Mouse (Mus musculus): Measurements from ENCODE around the gene Chst8.
A peak's percentile ranks its signal among the peaks of the same experiment; 100 is the strongest.

Gene Chst8

DNA sequence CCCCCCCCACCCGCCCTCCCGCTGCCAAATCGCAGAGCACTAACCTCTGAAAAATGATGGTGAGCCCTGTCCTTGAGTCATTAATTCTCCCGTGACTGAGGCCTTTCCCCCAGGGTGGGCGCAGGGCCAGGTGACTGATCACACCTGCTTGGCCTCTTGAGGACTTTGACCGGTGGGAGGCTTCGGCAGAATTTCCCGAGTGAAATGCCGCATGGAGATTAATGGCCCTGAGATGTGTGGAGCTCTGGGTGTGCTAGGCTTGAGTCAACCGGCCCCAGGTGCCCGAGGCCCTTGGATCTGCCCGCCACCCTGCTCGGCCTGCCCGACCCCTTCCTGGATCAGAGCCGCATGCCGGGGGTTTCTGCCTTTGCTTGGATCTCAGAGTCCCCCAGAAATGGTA lies 144.6 kb downstream of the Chst8 start:
- no peak for DNase-seq (ENCODE audit: extremely low spot score)

- DNase-seq (ENCODE audit: extremely low spot score) = no peak
Measured at GRCm38 (mm10) chr7:34663145-34663544, 149.4 kb downstream of the Chst8 start.

GRCm38 (mm10) chr7:34662227-34662626 lies 150.3 kb downstream of the Chst8 start:
- no peak for DNase-seq (ENCODE audit: extremely low spot score)

GRCm38 (mm10) chr7:34659386-34660085 lies 153.0 kb downstream of the Chst8 start:
- DNase-seq (ENCODE audit: extremely low spot score) = peak; percentile 19

DNA sequence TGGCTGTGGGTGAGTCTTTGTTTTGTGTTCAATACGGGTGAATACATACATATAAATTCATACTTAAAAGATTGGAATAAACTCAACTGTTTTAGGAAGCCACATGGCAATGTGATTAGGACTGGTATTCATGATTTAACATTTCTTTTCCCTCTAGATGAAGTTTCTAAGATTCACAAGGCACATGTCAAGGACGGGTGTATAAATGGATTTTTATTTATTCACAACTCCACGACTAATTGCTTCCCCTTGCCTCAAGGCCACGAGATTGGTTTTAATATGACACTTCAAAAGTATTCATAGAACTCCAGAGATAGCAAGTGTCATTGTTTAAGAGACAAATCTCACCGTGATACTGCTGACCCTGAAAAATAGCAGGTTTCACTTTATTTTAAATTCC lies 155.9 kb downstream of the Chst8 start, which contains the start of gene Kctd15:
TSS of gene Kctd15 (minus strand) at position 101 of the 400 bp plus-strand sequence.
- DNase-seq (ENCODE audit: extremely low spot score) = no peak

DNA sequence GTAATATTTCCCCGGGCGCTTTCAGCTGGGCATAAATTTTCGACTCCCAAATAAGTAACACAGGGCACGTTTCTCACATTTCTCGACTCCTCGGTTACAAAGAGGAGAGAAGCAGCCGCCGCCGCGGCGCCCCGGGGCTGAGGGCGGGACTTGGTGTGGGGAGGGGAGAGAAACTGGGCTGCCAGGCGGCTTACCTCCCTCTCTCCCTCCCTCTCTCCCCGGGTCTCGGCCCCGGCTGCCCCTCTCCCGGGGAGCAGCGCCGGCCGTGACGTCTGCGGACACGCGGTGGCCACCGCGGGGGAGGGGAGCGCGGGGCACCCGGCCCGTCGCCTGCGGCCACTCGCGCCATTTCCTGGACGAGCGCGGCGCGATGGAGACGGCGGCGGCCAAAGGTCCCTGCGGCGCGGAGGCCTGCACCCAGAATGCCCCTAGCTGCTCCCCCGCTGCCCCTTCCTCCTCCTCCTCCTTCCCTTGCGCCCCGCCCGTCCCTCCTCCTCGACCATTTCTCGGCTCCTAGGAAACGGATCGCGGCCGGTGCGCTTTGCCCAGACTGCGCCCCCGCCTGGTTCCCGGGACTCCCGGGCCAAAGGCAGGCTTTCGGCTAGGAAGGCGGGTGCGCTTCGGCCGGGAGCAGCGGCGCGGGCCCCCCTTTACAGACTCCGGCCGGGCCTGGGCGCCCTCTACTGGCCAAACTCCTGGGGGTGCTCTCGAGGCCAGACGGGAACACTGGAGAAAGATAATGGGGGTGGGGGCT lies 157.2 kb downstream of the Chst8 start:
- DNase-seq (ENCODE audit: extremely low spot score) = peak; percentile 96

- no peak for DNase-seq (ENCODE audit: extremely low spot score)
Measured at GRCm38 (mm10) chr7:34654441-34655085, 157.9 kb downstream of the Chst8 start.

GRCm38 (mm10) chr7:34653731-34654440 lies 158.6 kb downstream of the Chst8 start:
- DNase-seq (ENCODE audit: extremely low spot score) = peak; percentile 78

DNA sequence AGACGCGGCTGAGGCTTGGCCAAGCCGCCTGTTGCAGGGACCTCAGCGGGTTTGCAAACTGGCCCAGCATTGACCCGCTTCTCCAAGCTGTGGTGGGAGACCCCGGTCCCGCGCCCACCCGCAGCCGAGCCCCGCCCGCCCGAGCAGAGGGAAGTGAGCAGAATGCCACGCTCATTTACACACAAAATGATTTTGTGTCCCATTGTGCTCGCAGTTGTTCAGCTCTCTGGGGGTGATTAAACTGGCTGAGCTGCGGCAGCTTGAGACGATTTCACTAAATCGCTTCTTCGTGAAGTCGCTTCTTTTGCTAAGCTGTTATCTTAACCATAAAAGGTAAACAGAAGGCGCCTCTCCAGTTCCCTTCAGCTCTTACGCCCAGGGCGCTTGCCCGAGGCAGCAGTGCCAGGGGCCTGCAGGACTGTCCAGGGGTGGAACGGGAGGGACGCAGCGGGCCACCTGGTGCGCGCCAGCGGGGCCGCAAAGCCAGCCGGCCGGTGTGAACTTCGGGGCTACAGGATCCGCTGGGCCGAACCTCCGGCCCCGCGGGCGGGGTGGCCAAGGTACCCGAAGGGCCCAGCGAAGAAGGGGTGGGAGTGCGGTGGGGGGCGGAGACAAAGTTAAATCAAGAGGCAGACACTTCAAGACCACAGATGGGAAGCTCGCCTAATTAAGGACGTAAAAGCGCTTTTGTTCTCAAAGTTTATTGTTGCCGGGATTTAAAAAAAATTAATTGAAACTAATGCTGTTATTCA lies 159.6 kb downstream of the Chst8 start:
- DNase-seq (ENCODE audit: extremely low spot score) = peak; percentile 70

GRCm38 (mm10) chr7:34651381-34651780 lies 161.1 kb downstream of the Chst8 start:
- DNase-seq (ENCODE audit: extremely low spot score) = no peak

- no peak for DNase-seq (ENCODE audit: extremely low spot score)
Measured at GRCm38 (mm10) chr7:34647052-34647451, 165.5 kb downstream of the Chst8 start.

GRCm38 (mm10) chr7:34646144-34646795 lies 166.2 kb downstream of the Chst8 start:
- DNase-seq (ENCODE audit: extremely low spot score) = no peak

DNA sequence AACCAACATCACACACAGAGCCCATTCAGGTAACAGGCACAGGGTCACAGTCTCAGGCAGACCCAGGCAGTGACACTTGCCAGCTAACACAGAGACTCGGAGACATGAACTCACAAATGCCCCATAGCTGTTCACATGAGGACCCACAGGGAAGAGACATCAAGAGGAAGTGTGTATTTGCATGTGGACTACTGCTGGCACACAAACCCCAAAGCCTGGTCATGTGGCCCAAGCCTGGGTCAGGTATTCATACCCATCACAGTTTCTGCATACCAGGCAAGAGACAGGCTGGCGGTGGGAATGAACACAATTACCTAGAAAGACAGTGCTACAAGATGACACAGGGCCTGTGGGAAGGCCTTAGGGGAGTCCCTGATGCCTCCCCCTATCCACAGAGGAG lies 166.9 kb downstream of the Chst8 start:
- no peak for DNase-seq (ENCODE audit: extremely low spot score)

- DNase-seq (ENCODE audit: extremely low spot score) = no peak
Measured at GRCm38 (mm10) chr7:34644591-34644990, 167.9 kb downstream of the Chst8 start.

DNA sequence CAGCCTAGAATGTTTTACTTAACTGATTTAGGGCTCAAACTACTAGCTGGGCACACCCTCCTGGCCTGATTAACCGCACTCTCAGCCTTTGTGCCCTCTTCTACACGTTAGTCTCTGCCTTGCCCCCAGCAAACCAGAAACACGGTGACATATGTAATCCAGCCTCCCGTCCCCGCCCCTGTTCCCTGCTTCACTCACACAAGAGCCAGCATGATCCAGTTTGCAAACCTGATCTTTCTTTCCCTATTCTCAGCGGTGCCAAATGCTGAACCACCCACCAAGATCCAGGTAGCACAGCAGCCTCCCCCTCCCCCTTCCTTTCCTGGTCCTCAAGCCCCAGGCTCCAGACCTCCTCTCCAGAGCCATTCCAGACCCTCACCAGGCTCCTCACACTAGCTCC lies 169.2 kb downstream of the Chst8 start:
- DNase-seq (ENCODE audit: extremely low spot score) = no peak

- DNase-seq (ENCODE audit: extremely low spot score) = no peak
Measured at GRCm38 (mm10) chr7:34641968-34642367, 170.5 kb downstream of the Chst8 start.

GRCm38 (mm10) chr7:34639798-34640197 lies 172.7 kb downstream of the Chst8 start:
- no peak for DNase-seq (ENCODE audit: extremely low spot score)

DNA sequence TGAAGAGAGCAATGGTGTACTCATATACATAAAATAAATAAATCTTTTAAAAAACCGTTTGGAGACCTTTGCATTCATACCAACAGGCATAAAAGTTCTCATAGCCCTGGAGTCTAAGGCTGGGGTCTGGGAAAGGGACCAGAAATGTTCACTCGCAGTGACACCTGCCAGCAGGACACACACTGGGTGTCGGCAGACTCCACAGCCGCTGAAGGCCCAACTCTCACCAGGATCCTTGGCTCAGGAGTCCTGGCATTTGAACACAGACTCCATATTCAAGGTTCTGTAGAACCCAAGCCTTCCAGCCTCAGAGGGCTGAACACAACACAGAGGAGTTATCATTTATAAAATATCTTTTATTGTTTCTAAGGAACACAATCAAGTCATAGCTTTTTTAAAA lies 175.8 kb downstream of the Chst8 start:
- no peak for DNase-seq (ENCODE audit: extremely low spot score)

DNA sequence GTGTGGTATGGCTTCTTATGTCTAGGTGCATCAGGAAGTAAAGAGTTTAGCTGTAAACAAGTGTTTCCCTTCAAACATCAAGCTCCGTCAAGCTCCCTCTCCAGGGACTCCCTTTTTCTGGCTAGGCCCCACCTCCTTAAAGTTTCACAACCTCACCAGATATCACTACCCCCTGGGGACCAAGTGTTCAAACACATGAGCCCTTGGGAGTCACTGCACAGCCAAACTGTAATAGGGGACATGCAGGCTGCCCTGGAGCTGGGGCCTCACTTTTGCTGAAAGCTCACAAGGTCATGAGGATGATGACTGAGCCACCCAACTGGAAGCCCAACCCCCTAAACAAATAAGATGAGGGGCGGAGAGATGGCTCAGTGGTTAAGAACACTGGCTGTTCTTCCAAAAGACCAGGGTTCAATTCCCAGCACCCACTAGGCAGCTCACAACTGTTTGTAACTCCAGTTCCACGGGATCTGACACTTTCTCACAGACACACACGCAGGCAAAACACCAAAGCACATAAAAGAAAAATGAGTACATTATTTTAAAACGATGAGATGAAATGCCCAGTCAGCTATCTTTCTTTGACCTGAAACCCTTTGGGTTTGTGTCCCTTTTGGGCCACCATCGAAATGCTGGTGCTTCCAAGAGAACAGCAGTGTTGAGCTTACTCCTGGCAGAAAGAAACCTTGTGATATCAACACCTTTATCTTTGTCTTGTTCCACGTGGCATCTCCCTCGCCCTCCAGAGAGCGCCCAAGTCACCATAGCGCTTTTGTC lies 179.4 kb downstream of the Chst8 start:
- no peak for DNase-seq (ENCODE audit: extremely low spot score)
